Mouse (Mus musculus): Measurements from ENCODE around the gene Pex14.

The Pex14 gene

DNA sequence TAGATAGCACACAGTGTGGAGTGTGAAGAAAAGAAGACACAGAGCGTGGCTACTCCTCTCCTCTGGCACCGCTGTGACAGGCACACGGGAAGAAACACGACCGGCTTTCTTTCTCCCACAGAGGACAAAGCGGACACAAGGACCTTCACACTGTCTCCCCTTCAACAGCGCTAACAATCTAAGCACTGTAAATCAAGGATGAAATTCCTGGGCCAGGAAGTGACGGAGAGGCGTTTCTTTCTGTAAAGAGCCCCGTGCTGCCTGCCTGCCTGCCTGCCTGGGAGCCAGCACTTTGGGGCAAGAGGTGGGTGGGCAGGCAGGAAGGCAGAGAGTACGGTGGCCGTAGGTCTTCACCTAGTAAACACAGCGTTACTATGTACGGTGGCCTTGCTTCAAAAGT lies 42.2 kb downstream of the Pex14 start:
- peak; percentile 61 for DNase-seq (ENCODE audit: low read depth, low spot score)

DNA sequence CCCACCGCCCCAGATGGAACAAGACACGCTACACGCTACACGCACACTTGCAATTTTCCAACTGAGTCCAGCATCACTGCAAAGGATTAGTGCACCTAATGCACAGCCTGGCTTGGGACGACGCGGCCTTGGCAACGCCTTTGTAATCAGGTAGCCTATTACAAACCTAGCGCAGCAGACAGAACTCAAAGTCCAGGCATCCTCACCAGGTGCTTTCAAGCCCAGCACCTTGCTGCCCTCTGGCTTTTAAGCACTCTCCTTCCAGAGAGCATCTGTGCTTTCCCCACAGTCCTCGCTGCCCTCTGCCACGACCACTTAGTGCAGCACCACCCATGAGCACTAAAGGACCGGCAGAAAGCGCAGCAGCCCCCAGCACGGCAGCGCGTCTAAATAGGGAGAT lies 42.7 kb downstream of the Pex14 start:
- DNase-seq (ENCODE audit: low read depth, low spot score): no peak

DNA sequence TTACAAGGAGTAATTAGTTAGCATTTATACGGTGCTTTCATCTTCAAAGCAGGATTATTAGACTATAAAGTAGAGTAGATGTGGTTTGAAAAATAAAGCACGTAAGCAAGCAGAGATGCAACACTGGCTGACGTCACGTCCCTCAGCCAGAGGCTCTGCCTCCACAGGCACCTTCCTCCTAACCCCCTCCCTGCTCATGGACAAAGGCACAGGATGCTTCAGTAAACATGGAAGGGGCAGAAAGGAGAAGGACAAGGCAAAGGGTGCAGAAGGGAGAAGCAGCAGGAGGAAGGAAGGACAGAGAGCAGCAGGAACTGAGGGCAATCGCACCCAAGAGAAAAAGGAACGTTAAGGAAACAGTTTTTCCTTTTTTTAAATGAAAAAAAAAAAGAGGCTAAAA lies 43.8 kb downstream of the Pex14 start:
- no peak for DNase-seq (ENCODE audit: low read depth, low spot score)

DNA sequence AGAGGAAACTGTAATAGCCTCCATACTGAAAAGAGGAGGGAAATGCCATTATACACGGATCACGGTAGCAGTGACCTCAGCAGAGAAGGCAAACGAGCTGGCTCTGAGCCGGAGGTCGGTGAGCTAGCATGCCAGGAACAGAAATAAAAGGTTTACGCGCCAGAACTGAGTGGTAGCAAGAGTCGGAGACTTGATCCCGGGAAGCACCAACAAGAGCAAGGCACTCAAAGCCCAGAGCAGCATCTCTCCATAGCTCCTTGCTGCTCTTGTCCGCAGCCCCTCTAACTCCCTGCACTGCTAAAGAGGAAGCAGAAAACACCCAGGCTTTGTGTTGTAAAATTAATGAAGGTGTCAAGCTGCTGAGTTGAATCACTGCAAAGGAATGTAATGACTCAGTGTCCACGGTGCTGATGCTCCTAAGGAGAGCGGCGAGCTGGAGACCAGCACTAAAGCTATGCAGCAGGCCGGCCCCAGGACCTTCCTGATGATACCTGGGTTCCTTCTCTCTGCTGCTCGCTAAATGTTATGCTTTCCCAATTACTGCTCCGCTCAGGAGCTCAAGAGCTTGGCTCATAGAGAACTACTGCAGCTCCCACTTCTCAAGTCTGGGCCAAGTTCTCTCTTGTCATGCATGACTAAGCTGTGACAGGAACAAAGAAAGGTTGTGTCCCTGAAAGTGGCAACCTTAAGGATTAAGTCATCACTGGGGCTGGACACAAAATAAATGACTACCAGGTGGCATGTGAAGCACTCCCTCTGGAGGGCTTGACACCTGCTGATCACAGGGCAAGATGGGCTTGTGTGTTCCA lies 50.1 kb downstream of the Pex14 start:
- peak; percentile 74 for DNase-seq (ENCODE audit: low read depth, low spot score)

DNA sequence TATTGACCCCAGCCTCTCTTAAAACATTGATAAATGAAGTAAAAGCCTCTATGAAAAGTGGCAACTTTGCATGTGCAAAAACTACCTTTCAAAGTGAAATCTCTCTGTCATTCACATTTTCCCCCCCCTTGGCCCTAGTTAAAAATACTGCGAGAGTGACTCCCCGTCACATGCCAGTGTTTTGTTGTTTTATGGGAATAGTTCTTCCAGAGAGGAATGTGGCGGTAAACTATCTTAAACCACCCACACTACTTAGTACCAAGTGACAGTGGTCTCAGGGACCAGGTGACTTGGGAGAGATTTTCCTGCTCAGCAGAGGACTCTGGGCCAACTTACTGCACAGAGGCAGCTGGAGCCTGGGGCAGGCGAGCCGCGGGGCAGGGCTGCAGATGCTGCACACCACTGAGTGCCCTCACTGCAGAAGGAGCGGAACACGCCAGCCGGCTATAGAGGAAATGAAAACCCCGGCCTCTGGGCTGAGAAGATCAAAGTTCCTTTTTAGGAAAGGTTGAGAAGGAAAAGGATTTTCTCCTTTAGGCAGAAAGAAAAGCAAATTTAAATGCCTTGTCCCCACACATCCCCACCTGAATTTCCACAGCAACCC lies 50.9 kb downstream of the Pex14 start:
- DNase-seq (ENCODE audit: low read depth, low spot score): no peak

DNA sequence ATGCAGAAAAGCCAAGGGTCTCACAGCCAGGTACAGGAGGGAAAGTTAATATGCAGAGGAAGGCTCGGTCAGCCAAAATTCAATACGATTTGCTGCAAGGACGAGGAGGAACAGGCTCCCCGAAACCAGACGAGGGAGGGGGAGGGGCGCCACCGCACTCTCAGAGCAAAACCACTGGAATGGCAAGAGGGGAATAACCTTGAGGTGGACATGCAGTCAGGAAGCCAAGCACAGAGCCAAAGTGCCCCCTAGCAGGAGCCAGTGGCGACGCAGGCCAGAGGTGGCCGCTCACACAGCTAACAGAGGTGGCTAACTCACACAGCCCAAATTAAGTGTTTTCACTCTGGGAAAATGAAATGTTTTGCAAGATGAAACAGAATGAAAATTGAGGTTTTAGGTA lies 52.3 kb downstream of the Pex14 start:
- peak; percentile 60 for DNase-seq (ENCODE audit: low read depth, low spot score)

DNA sequence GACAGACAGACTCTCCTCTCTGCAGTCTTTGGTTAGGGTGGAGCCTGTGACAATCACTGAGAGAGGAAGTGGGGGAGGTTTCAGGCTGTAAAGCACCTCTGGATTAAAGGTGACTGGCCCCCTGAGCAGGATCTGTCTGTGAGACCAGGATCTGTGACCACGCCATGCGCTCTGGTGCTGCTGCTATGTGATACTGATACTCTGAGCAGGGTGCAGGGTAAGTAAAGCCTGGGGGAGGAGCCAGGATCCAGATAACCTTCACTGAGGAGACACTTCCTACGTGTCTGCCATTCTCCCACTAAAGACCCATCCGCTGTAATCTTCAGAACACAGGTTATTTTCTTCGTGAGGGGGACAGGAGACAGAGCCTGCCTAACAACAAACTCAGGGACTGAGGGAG lies 53.8 kb downstream of the Pex14 start:
- peak; percentile 42 for DNase-seq (ENCODE audit: low read depth, low spot score)

DNA sequence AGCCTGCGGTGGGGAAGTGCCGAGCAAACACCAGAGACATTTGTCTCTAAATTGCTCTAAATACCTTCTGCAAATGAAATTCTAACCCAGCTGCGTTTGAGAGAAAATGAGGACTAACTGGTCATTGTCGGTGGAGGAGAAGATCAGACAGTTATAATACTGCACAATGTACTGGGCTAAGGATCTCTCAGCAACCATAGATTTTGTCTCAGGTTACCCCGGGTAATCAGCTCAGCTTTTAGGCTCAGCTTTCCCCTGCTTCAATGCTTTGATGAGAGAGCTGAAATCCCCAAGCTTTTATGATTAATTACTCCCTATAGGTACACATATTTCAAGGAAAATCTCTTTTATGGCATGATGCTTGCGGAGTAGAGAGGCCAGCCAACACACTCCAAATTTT lies 59.4 kb downstream of the Pex14 start:
- no peak for DNase-seq (ENCODE audit: low read depth, low spot score)

DNA sequence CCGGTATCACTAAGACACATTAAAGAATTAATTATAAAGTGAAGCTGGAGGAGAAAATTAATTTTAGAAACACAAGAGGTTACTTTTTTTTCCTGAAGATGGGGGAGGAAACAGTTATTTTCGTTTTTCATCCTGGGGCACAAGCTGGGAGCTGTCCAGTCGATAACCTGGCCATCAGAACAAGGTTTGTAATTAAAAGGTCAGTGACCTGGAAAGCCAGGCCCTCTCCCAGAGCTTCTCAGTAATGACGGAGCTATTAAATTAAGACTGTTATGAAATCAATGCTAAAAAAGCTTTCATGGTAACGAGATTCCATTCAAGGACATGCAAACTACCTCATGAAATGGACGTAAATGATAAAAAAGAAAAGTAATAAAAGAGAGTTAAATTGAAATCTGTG lies 62.0 kb downstream of the Pex14 start:
- DNase-seq (ENCODE audit: low read depth, low spot score): no peak

DNA sequence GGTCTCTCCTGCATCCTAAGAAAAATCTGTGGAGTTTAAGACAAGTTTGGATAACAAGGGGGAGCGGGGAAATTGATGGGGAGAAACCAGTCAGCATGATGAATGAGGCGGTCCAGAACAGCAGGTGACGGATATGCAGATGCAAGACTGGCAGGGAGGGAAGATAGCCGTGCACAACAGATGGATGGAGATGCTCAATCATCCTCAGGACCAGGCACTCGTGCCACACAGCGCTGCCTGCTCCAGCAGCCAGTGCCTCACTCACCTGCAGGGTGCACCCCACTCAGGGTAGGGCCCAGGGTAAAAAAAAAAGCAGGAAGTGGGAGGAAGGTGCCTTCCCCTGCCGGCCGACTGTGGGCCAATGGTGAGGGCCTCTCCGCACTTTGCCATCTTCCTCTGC lies 63.1 kb downstream of the Pex14 start:
- no peak for DNase-seq (ENCODE audit: low read depth, low spot score)

DNA sequence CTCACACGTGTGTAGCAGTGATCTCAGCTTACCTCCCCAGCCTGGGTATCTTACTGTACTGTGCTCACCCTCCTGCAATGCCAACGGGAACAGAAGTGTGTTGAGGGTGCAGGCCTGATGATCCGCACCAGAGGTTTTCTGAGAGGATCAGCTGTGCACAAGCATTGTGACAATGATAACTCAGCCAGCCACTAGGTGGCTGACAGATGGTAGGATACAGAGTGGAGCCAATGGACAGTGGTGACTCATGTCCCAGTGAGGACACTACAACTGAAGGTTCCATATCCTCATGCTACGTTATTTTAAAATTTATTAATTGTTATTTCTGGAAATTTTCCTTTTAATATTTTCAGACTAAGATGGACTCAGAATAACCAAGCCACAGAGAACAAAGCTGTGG lies 68.2 kb downstream of the Pex14 start:
- no peak for DNase-seq (ENCODE audit: low read depth, low spot score)

DNA sequence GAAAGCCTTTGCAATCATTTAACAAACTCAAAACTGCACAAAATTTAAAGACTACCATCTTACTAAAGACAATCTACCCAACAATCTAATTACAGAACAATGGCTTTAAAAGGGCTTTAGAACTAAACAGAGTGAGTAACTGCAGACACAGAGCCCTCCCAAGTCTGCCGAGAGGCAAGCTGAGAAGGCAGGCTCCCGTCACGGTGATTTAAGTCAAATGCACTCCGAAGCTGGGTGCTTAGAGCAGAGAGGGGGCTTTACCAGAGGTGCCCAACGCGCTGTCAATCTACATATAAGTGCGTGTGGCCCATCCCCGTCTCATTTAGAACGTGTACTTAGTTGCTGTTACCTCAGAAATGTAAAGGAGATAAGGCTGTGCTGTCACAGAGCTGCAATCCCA lies 72.1 kb downstream of the Pex14 start:
- no peak for DNase-seq (ENCODE audit: low read depth, low spot score)

DNA sequence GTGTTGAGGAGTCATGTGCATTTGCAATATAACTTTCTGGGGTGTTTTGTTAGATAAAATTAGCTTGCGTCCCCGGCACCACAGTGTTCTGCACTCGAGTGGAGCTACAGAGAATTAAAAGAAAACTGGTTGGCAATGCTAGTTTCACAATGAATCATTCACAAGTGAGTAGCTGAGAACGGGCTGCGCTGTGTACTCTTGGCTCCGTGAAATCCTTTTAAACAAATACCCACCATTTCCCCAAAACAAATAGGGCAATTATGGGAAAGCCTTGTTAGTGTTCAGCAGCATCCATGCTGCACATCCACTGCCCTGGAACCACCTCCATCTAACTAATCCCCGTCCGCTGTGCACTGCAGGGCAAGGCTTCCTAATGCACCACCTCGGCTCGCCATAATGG lies 74.4 kb downstream of the Pex14 start:
- no peak for DNase-seq (ENCODE audit: low read depth, low spot score)

DNA sequence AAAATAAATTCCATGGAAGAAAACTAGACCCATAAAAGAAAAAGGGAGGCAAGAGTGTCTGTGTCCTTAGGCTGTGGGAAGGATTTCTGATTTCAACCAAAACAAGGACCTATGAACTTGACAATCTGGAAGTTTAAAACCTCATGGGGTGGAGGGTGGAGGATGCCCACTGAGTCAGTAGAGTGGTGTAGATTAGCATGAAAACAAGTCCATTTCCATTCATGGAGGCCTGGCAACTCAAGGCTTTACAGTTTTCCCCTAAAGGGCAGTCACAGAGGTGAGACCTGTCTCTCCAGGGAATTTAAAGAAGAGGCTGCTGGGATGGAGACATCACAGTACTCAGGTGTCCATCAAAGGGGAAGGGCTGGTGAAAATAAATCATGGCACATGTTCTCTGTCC lies 78.7 kb downstream of the Pex14 start:
- peak; percentile 50 for DNase-seq (ENCODE audit: low read depth, low spot score)

DNA sequence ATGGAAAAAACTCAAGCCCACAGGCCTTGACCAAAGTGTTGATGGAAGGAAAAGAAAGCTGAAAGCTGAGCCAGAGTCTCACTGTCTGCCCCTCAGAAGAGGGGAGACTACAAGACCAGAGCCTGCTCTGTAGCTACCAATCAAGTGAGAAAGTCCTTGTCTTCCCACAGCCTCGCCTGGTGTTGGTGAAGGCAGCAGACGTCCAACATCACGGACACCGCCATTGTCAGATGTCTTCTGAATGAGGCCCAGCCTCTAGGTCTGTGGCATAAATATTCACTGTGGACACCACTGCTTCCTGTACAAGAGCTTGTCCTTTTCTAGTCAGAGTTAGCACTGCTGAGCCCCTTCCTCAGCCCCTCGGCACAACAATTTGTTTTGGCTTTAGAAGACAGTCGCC lies 80.2 kb downstream of the Pex14 start:
- DNase-seq (ENCODE audit: low read depth, low spot score): no peak

DNA sequence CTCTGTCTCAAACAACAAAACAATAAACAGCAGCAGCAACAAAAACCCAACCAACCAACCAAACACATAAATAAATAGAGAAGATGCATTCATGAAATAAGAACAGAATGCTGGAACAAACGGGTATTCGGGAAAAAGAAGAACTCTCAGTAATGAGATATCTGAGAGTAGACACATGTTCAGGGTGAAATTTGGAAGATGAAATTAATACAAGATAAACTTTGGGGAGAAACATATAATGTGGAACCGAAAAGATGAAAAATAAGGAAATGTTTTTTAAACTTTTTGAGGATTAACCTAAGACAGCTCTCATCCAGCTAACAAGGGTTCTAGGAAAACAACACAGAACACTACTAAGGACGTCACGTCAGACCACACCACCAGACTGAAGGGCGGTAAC lies 92.9 kb downstream of the Pex14 start:
- no peak for DNase-seq (ENCODE audit: low read depth, low spot score)

DNA sequence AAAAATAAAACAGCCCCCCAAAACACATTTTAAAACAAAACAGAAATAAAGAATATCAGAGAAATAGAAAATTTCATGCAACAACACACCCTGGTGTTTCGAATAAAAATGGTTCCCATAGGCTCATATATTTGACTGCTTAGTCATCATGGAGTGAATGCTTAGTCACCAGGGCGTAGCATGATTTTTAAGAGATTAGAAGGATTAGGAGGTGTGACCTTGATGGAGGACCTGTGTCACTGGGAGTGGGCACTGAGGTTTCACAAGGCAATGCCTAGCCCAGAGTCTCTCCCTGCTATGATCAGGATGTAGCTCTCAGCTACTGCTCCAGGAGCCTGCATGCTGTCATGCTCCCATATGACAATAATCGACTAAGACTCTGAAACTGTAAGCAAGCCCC lies 93.6 kb downstream of the Pex14 start:
- peak; percentile 55 for DNase-seq (ENCODE audit: low read depth, low spot score)

DNA sequence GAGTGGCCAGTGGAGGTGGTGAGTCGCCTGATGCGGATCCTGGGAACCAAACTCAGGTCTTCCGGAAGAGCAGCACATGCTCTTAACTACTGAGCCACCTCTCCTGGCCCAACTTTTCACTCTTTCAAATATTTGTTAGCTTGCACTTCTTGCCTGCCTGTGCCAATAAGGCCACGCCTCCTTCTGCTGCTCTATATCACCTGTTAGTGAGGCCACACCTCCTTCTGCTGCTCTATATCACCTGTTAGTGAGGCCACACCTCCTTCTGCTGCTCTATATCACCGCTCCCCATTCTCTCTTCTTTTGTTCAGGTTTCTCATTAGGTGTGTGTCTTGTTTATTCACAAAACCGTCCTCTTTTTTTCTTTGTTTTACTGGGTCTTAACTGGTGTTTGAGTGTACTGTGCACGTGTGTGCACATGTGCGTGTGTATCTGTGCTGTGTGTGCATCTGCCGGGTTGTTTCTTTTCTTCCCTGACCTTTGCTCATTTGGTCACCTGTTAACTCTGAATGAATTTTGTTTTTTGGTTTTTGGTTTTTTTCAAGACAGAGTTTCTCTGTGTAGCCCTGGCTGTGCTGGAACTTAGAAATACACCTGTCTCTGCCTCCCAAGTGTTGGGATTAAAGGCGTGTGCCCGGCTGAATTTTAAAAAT lies 97.1 kb downstream of the Pex14 start:
- no peak for DNase-seq (ENCODE audit: low read depth, low spot score)

DNA sequence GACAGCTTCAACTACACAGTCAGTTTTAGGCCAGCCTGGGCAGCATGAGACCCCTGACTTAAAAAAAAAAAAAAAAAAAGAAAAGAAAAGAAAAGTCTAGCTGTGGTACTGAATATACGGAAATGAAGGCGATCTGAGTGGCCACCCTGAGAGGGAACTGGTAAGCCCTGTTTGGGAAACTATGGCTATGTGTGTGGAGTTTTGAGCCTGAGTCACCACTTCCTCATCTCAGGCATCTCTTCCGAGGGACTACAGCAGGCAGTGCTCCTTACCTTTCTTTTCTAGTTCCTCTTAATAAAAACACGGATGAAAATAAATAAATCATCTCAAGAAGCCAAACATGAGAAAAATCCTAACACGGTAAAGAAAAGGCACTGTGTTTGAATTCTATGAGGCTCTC lies 98.2 kb downstream of the Pex14 start:
- DNase-seq (ENCODE audit: low read depth, low spot score): no peak

DNA sequence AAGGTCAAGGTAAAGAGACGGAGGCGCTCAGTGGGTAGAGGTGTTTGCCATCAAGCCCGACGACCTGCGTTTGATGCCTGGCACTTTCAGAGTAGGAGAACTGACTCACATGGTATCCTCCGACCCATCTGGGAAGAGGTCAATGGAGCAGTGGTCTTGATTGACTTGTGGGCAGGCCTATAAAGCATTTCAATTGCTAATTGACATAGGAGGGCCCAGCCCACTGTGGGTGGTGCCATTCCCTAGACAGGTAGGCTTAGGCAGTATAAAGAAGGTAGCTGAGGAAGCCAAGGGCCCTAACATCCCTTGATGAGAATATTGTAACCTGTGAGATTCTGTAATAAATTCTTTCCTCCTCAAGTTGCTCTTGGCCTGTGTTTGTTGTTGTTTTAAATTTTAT lies 98.9 kb downstream of the Pex14 start:
- DNase-seq (ENCODE audit: low read depth, low spot score): peak; percentile 64

DNA sequence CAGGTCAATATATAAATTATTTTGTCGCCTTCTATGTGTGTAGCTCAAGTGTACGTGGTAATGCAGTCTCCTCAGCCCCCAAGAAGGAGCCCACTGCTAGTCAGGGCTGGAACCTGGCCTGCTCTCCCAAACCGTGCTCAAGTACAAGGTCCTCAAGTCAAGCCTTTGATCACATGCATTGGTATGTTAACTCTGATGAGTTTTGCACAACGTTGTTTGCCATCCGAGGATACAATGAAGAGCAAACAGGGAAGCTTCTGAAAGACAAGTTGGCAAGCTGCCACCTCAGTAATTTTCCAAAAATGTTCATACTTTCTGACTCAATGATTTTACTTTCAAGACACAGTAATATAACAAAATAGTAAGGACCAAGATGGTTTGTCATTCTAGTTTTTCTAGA lies 105.7 kb downstream of the Pex14 start:
- DNase-seq (ENCODE audit: low read depth, low spot score): no peak

DNA sequence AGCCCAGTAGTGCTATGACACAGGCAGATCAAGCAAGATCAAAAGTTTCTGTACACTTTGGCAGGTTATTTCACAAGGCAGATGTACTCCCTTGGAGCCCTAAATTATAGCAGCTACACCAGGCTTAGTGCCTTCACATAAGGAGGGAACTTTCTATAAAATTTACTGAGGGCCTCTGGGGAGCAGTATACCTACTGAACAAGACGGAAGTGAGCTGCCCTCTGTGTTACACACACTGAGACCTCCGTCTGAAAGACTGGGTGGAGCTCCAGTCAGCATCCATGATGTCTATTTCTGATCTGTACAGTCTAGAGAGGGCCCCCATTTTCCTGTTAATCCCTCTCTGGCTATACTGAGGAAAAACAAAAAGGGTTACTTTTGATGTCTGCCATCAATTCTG lies 109.6 kb downstream of the Pex14 start:
- no peak for DNase-seq (ENCODE audit: low read depth, low spot score)

All from R1 (cell line).